In genomic region chr1:59094705-59095104, GRCm38 (mm10) we compare ENCODE assay signal across 37 mouse cellular contexts. TPM values are rescaled to one million over a fixed set of nuclear protein-coding genes. Genes with fewer than 3 reads are reported as not detected.
"Had no signal": no experiment of that assay in that cellular context is flagged by ENCODE, and none has a peak within 500 bp of the region (broad histone marks: within the 10 kb centered on the region; RNA-seq: fewer than 3 reads in every experiment).

C2cd6 (minus strand) TSS chr1:59094900.

- H3K36me3 ChIP-seq: heart, embryonic 13.5 days; heart, embryonic 15.5 days; intestine, embryonic 15.5 days; liver, embryonic 12.5 days had no signal

- H3K4me3 ChIP-seq: heart, adult 2 months; heart, embryonic 13.5 days; heart, embryonic 15.5 days; hindbrain, embryonic 10.5 days; hindbrain, embryonic 12.5 days; intestine, embryonic 15.5 days; layer of hippocampus, adult 2 months; left cerebral cortex, adult 2 months; limb, embryonic 13.5 days; limb, embryonic 15.5 days; liver, embryonic 12.5 days had no signal

- H3K4me1 ChIP-seq: heart, embryonic 13.5 days; heart, embryonic 15.5 days; hindbrain, embryonic 10.5 days; hindbrain, embryonic 12.5 days; intestine, embryonic 15.5 days; limb, embryonic 13.5 days; limb, embryonic 15.5 days; liver, embryonic 12.5 days had no signal

- DNase-seq: gastrocnemius, postnatal 14 days; gastrocnemius, postnatal 36 days; heart, adult 11 months; heart, adult 2 months; heart, postnatal 4 days; kidney, adult 18-20 months; kidney, adult 8-10 months; kidney, postnatal 10 days; kidney, postnatal 25 days; kidney, postnatal 4 days; left cerebral cortex, postnatal 4 days had no signal

- H3K27ac ChIP-seq: heart, adult 2 months; heart, embryonic 13.5 days; heart, embryonic 15.5 days; hindbrain, embryonic 10.5 days; hindbrain, embryonic 12.5 days; hindbrain, embryonic 14.5 days; intestine, embryonic 15.5 days; layer of hippocampus, adult 2 months; left cerebral cortex, adult 2 months; limb, embryonic 13.5 days; limb, embryonic 15.5 days; liver, embryonic 12.5 days had no signal

- H3K27me3 ChIP-seq: heart, embryonic 13.5 days; heart, embryonic 15.5 days; hindbrain, embryonic 12.5 days; intestine, embryonic 15.5 days; limb, embryonic 13.5 days; limb, embryonic 15.5 days; liver, embryonic 12.5 days had no signal

- H3K9me3 ChIP-seq: heart, embryonic 13.5 days; heart, embryonic 15.5 days; hindbrain, embryonic 10.5 days; intestine, embryonic 15.5 days; limb, embryonic 13.5 days; limb, embryonic 15.5 days; liver, embryonic 12.5 days had no signal

- H3K9ac ChIP-seq: heart, embryonic 13.5 days; heart, embryonic 15.5 days; hindbrain, embryonic 12.5 days; hindbrain, embryonic 14.5 days; intestine, embryonic 15.5 days; limb, embryonic 13.5 days; limb, embryonic 15.5 days; liver, embryonic 12.5 days had no signal

- H3K4me2 ChIP-seq: heart, embryonic 11.5 days; heart, embryonic 13.5 days; heart, embryonic 15.5 days; hindbrain, embryonic 12.5 days; hindbrain, embryonic 14.5 days; intestine, embryonic 15.5 days; limb, embryonic 13.5 days; limb, embryonic 15.5 days; liver, embryonic 12.5 days had no signal

RNA-seq across cellular contexts. Expression of gene C2cd6, which starts in this region (rescaled TPM):
- total RNA-seq: gastrocnemius, adult 18-20 months; gastrocnemius, adult 8-10 months; gastrocnemius, postnatal 14 days; gastrocnemius, postnatal 36 days; heart, adult 2 months; heart, postnatal 25 days; heart, postnatal 4 days; layer of hippocampus, adult 2 months; layer of hippocampus, postnatal 10 days; layer of hippocampus, postnatal 25 days; left cerebral cortex, adult 2 months; left cerebral cortex, postnatal 25 days; left cerebral cortex, postnatal 4 days had no signal
- polyA plus RNA-seq: heart, adult 2 months; heart, embryonic 11.5 days; heart, embryonic 13.5 days; heart, embryonic 15.5 days; heart, postnatal 0 days; hindbrain, embryonic 10.5 days; hindbrain, embryonic 12.5 days; hindbrain, embryonic 16.5 days; inflammation-experienced regulatory T-cells, adult 6 months; intestine, embryonic 15.5 days; intestine, postnatal 0 days; kidney, embryonic 14.5 days; kidney, embryonic 16.5 days; limb, embryonic 11.5 days; limb, embryonic 13.5 days; limb, embryonic 15.5 days; liver, adult 2 months; liver, embryonic 12.5 days had no signal
